Mouse (Mus musculus): ENCODE measurements at regions not wholly inside any gene's neighbourhood (a gene's known extent, or its start where the extent isn't known, plus 50 kb on each side); places are given as distances from the start of the nearest gene placed in this dataset.

DNA sequence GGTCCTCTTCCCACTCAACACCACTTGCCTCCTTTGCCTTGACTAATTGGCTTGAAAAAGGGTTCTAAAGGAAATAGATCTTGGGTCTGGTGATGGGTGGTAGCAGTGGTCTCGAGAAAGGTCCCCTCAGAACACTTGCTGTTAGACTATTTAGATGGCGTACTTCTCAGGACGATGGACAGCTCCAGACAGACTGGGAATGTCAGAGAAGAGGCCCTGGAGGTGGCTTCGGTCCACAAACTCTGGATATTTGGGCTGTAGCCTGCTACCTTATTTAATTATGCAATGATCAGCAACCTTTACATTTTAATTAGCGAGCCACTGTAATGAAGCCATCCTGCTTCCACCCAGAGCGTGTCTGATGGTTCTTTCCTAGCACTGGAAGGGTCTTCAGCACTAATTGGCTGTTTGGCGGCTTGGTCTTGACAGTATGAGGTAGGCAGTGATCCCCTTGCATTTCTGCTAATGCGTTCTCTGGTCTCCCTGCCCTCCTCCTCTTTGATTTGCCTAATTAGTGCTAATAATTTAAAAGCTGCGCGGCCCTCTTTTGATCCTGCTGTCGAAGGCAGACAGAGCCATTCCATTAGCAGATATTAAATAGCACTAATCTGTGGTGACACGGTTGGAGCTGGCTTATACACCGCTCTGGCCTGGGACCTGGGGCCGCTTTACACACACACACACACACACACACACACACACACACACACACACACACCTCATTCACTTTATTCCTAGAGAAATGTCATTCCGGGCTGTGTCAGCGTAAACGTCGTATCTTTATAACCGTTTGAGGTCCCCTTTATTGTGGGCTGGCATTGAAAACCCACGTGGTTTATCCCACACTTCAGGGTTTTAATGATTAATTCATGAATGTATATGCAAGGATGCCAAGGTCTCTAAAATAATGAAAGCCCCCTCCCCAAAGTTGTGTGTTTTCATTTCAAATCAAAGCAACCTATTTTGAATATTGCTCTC lies 76.4 kb upstream of the N4bp1 start:
- 76% methylated on average over 20 of the region's 20 CpGs for WGBS
- H3K27me3 ChIP-seq (ENCODE audit: control insufficient read depth, insufficient read depth, low read length), result 0 out of 2 replicates have a peak, but pooled peaks cover 3% of the 10 kb centered on the region
- no peaks in the 10 kb centered on the region for H3K36me3 ChIP-seq (ENCODE audit: control insufficient read depth, insufficient read depth, low read length)
- no peaks in the 10 kb centered on the region for H3K4me1 ChIP-seq (ENCODE audit: control insufficient read depth, insufficient read depth, low read length)
- no peak for DNase-seq (ENCODE audit: extremely low read depth, low read depth, low spot score)
- no peak overlapping the region for H3K9ac ChIP-seq (ENCODE audit: low read depth, low read length)
- TF ChIP-seq POLR2A (IDR thresholded peaks at IDR 0.05; ENCODE audit: extremely low read depth, insufficient read depth, low read length) (no peak), CTCF (IDR thresholded peaks at IDR 0.05; ENCODE audit: low read depth, low read length) (no peak)
- no peak overlapping the region for H3K27ac ChIP-seq (replicated peaks; ENCODE audit: insufficient read depth, low read depth, low read length)
- H3K79me2 ChIP-seq (ENCODE audit: control insufficient read depth, insufficient read depth, low read length), result no peaks in the 10 kb centered on the region
- H3K4me3 ChIP-seq (ENCODE audit: insufficient read depth, low read depth, low read length), result no peak overlapping the region
